Mouse (Mus musculus): ENCODE measurements around the gene Prex1.

DNA sequence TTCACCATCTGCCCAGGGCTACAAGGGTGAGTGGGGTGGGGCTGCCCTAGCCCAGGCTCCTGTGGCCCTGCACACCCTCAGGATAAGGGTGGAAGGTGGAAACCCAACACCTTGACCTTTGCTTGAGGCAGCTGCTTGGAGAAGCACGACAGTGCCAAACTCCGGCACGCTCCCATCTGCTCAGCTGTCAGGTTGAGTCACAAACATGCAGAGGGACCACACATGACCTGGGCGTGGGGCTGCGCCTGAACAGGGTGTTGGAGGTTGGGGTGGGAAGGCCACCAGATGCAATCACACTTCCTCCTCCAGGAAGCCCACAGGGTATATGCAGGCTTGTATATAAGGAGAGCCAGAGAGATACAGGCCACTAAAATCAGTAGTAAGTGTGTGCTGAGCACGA lies 26.8 kb upstream of the Prex1 start:
- TF ChIP-seq HCFC1 (IDR thresholded peaks at IDR 0.05; ENCODE audit: low read depth, low read length) = no peak
- TF ChIP-seq POLR2AphosphoS2 (IDR thresholded peaks at IDR 0.05; ENCODE audit: low read depth, low read length) = no peak
- TF ChIP-seq ZKSCAN1 (IDR thresholded peaks at IDR 0.05; ENCODE audit: borderline replicate concordance, low read depth, low read length) = no peak
- no peak for TF ChIP-seq POLR2A (IDR thresholded peaks at IDR 0.05; ENCODE audit: low read depth, low read length)
- TF ChIP-seq SMC3 (IDR thresholded peaks at IDR 0.05; ENCODE audit: low read depth, low read length) = no peak
- no peak for TF ChIP-seq CTCF (conservative IDR thresholded peaks at IDR 0.05 in 1 of 2, IDR thresholded peaks at IDR 0.05 in 1 of 2; ENCODE audit: low read depth in 2 of 2, low read length in 2 of 2)
- TF ChIP-seq CHD2 (IDR thresholded peaks at IDR 0.05; ENCODE audit: low read length) = no peak
- TF ChIP-seq PAX5 (IDR thresholded peaks at IDR 0.05; ENCODE audit: low read length) = no peak
- no peak for TF ChIP-seq ZC3H11A (IDR thresholded peaks at IDR 0.05; ENCODE audit: low read depth, low read length)
- no peak for TF ChIP-seq ELF1 (IDR thresholded peaks at IDR 0.05; ENCODE audit: low read depth, low read length)
- no peak for TF ChIP-seq SIN3A (IDR thresholded peaks at IDR 0.05; ENCODE audit: low read length)
